Mouse (Mus musculus) CH12.LX (cell line): ENCODE measurements around the gene Traf2.

Source experiments
- CTCF ChIP-seq, 2 experiments: IDR thresholded peaks in 1 of 2; conservative IDR thresholded peaks in 1 of 2; 2 replicates each; pipeline ENCODE4 v1.5.1; 2011 to 2012; ENCODE audit warnings: low read depth in 2 of 2, low read length in 2 of 2, improper control_type of control experiment in 1 of 2, inconsistent platforms in 1 of 2, mild to moderate bottlenecking in 1 of 2, moderate library complexity in 1 of 2
- EP300 ChIP-seq: IDR thresholded peaks from 2 replicates; pipeline ENCODE4 v1.6.1; 2011; ENCODE audit warnings: low read length, improper control_type of control experiment
- MAFK ChIP-seq: IDR thresholded peaks from 2 replicates; pipeline ENCODE4 v1.6.1; 2011; ENCODE audit warnings: low read length, improper control_type of control experiment; ENCODE audit not compliant: insufficient replicate concordance
- NRF1 ChIP-seq: IDR thresholded peaks from 2 replicates; pipeline ENCODE4 v1.6.1; 2014; ENCODE audit warnings: low read depth, mild to moderate bottlenecking, inconsistent platforms, low read length, improper control_type of control experiment, moderate library complexity
- PAX5 ChIP-seq: IDR thresholded peaks from 2 replicates; pipeline ENCODE4 v1.6.1; 2012; ENCODE audit warnings: low read length, inconsistent platforms, mixed read lengths
- POLR2AphosphoS2 ChIP-seq: IDR thresholded peaks from 2 replicates; pipeline ENCODE4 v1.6.1; 2011; ENCODE audit warnings: low read depth, low read length, improper control_type of control experiment
- SMC3 ChIP-seq: IDR thresholded peaks from 2 replicates; pipeline ENCODE4 v1.6.1; 2011; ENCODE audit warnings: low read depth, low read length, improper control_type of control experiment
- ZC3H11A ChIP-seq: IDR thresholded peaks from 2 replicates; pipeline ENCODE4 v1.6.1; 2012; ENCODE audit warnings: low read depth, mild to moderate bottlenecking, inconsistent platforms, low read length, improper control_type of control experiment

DNA sequence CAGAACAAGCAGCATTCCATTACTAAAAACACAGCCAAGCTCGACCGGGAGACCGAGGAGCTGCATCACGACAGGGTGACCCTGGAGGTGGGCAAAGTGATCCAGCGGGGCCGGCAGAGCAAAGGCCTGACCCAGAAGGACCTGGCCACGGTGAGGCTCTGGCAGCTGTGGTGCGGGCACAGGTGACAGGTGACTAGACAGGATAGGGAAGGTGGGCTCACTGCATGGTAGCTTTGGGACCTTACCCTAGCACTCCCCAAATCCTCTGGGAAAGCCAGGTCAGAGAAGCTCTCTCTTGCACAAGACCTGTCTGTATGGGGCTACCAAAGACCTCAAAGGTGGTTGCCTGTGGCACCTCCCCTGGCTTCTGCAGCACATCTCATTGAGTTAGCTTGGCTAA is 13.8 kb upstream of the Traf2 start:
- TF ChIP-seq PAX5: no peak
- no peak for TF ChIP-seq ZC3H11A
- no peak for TF ChIP-seq EP300
- no peak for TF ChIP-seq NRF1
- no peak for TF ChIP-seq POLR2AphosphoS2
- no peak for TF ChIP-seq MAFK
- no peak for TF ChIP-seq CTCF (conservative IDR thresholded peaks at IDR 0.05 in 1 of 2, IDR thresholded peaks at IDR 0.05 in 1 of 2; ENCODE audit: low read depth in 2 of 2, low read length in 2 of 2)
- TF ChIP-seq SMC3: no peak
